Mouse (Mus musculus) left cerebral cortex, adult 11 months (tissue): ENCODE results near the gene Gm3371.
A peak's percentile ranks its signal among the peaks of the same experiment; 100 is the strongest.
"Not testable (repeated sequence)": the region's sequence is repeated elsewhere in the genome, so short reads cannot be mapped to it uniquely, and the experiment has no call there.

Source experiments
- DNase-seq: peaks from one replicate; pipeline ENCODE4 v3.0.0; 2022; ENCODE audit warnings: low spot score

Gm3371 gene

GRCm38 (mm10) chr14:44410588-44410987 is at the start of gene Gm3371:
TSS of gene Gm3371 (minus strand) at chr14:44410688.
- not testable (repeated sequence) for DNase-seq

GRCm38 (mm10) chr14:44433335-44433734 is 22.8 kb upstream of the Gm3371 start, which contains the start of gene Gm8232:
TSS of gene Gm8232 (plus strand) at chr14:44433635.
- not testable (repeated sequence) for DNase-seq

- not testable (repeated sequence) for DNase-seq
Observed at GRCm38 (mm10) chr14:44384233-44384632, 26.3 kb downstream of the Gm3371 start.

DNA sequence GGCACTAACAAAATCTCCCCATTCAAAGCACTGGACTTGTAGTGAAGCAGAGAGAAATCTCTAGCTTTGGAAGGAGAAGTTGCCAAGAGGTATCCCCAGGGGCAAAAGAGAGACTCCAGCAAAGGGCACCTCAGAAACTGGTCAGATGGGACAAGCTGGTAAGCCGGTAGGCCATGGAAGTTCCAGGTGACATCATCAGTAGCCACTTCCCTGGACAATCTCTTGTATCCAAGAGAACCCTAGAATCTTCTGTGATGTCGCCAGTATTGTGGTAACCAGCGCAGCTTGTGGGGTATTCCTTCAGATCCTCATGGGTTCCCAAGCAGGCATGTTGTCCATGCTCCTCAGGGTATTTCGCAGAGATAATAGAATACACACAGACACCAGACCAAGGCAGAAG is 45.4 kb downstream of the Gm3371 start, which contains the start of gene Gm8229:
Gene Gm8229, plus strand, starts transcription at position 301 of the 400 bp plus-strand sequence.
- DNase-seq, result not testable (repeated sequence)

- peak; percentile 3 for DNase-seq
Observed at GRCm38 (mm10) chr14:44362301-44362700, 48.2 kb downstream of the Gm3371 start.

DNA sequence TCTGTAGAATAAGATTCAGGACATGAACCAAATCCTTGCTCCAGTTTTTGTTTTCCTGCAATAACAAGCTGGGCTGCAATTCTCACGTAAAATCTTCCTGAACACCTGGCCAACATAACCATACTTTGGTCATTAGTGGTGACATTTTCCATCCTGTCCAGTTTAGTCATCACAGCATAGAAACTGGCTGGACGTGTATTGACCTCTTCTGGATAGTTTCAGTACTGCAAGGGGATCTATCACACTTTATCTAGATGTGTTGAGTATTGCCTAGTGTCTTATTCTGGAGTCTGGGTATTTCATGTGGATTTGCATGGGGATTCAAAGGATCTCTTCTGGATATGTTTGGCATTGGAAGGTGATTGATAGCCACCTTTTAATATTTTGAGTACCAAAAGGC is 49.1 kb downstream of the Gm3371 start:
- DNase-seq, result not testable (repeated sequence)
